Mouse (Mus musculus): ENCODE measurements around the gene Tnfaip2.
A peak's percentile ranks its signal among the peaks of the same experiment; 100 is the strongest.

Tnfaip2 gene

GRCm38 (mm10) chr12:111428961-111429911 is 13.0 kb upstream of the Tnfaip2 start:
- peak; percentile 51 for DNase-seq

- peak; percentile 56 for DNase-seq
Measured at GRCm38 (mm10) chr12:111430049-111430867, 12.0 kb upstream of the Tnfaip2 start.

GRCm38 (mm10) chr12:111430868-111431817 is 11.1 kb upstream of the Tnfaip2 start:
- no peak for DNase-seq

- DNase-seq = no peak
Measured at GRCm38 (mm10) chr12:111432097-111432496, 10.2 kb upstream of the Tnfaip2 start.

GRCm38 (mm10) chr12:111432751-111433331 is 9.4 kb upstream of the Tnfaip2 start:
- DNase-seq = no peak

GRCm38 (mm10) chr12:111434164-111434744 is 8.0 kb upstream of the Tnfaip2 start:
- DNase-seq = no peak

- peak; percentile 77 for DNase-seq
Measured at GRCm38 (mm10) chr12:111434745-111435327, 7.4 kb upstream of the Tnfaip2 start.

- DNase-seq = no peak
Measured at GRCm38 (mm10) chr12:111436170-111436569, 6.1 kb upstream of the Tnfaip2 start.

GRCm38 (mm10) chr12:111436640-111437039 is 5.6 kb upstream of the Tnfaip2 start:
- DNase-seq = peak; percentile 75

- DNase-seq = peak; percentile 38
Measured at GRCm38 (mm10) chr12:111437222-111437900, 4.9 kb upstream of the Tnfaip2 start.

GRCm38 (mm10) chr12:111438850-111439249 is 3.4 kb upstream of the Tnfaip2 start:
- no peak for DNase-seq

- no peak for DNase-seq
Measured at GRCm38 (mm10) chr12:111440701-111441373, 1.4 kb upstream of the Tnfaip2 start.

GRCm38 (mm10) chr12:111441523-111441922 is 746 bp upstream of the Tnfaip2 start:
- DNase-seq = no peak

GRCm38 (mm10) chr12:111443011-111443870 is 972 bp downstream of the Tnfaip2 start:
- DNase-seq = no peak

GRCm38 (mm10) chr12:111443921-111444831 is 1.9 kb downstream of the Tnfaip2 start:
- DNase-seq = peak; percentile 34

- no peak for DNase-seq
Measured at GRCm38 (mm10) chr12:111445161-111445889, 3.1 kb downstream of the Tnfaip2 start.
